Mouse (Mus musculus) R1 (cell line): ENCODE results near the gene Gda.
A peak's percentile ranks its signal among the peaks of the same experiment; 100 is the strongest.

ENCODE experiments used
- DNase-seq: peaks from one replicate; pipeline ENCODE4 v3.0.0-alpha.2; 2018; ENCODE audit warnings: low read depth, low spot score

The Gda gene

DNA sequence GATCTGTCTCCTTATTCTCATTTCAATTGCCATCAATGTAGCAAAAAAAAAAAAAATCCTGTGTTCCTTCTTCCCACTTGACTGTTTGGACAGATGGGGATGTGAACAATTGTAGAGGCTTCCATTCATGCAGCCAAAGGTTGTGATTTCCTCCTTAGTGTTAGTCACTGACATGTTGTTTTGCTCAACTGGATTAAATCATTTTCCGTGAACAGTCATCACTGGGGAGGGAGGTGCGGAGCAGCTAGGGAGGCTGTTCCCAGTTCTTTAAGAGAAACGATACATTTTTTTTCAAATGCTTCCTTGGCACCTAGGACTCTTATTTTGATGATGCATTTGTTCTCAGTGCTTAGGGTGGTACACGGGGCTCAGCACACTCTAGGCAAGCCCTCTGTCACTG is 15.8 kb downstream of the Gda start:
- DNase-seq, result no peak

DNA sequence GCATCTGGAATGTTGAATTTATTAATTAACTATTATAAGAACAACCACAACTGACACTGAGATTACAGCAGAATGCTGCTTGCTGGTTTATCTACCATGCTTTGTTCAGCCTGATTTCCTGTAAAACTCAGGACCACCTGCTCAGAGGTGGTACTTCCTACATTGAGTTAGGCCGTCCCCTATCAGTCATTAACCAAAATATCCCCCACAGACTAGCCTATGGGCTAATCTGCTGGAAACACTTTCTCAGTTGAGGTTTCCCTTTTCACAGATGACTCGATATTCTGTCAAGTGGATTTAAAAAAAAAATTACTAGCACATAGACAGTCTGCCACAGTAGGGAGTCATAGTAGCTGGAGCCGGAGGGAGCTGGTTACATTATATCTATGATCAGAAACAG is 31.5 kb downstream of the Gda start:
- DNase-seq, result no peak

DNA sequence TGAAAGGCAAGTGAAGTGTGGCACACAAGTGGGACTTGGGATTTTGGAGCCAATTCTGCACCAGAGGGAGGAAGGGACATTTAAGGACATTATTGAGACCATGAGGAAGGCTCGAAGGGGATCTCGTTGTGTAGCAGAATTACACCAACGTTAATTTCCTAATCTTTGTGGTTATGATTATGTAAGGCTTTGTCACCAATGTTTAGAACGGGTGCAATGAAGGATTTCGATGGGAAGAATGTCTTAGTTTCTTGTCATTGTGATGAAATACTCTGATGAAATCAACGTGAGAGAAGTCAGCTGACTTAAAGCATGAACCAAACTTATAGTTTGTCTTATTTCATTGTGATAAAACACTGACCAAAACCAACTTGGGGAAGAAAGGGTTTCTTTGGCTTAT is 32.4 kb downstream of the Gda start:
- no peak for DNase-seq

DNA sequence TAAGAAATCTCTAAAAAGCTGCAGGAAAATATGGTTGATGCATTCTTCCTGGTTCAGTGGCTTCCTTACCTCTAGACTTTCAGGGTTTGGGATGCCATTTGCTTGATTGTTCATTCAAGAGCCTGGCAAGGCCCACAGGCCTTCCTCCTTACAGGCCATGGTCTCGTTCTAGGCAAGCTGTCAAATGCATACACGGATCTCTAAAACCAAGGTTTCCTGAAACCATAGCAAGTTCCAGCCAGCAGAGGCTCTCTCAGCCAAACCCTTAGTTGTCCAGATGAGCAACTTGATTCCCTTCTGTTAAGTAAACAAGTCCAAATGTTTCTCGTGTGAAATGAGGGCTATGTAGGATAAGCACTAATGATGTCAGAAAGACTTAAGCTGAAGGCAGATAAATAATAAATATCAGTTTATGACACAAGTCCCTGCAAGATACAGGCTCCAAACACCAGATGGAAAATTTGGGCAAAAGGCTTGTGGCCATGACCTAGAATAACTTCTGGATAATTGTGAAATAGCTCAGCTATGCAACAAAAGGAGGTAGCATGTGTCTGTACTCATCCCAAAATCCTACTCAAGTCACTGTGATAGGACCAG is 34.0 kb downstream of the Gda start:
- DNase-seq, result no peak

DNA sequence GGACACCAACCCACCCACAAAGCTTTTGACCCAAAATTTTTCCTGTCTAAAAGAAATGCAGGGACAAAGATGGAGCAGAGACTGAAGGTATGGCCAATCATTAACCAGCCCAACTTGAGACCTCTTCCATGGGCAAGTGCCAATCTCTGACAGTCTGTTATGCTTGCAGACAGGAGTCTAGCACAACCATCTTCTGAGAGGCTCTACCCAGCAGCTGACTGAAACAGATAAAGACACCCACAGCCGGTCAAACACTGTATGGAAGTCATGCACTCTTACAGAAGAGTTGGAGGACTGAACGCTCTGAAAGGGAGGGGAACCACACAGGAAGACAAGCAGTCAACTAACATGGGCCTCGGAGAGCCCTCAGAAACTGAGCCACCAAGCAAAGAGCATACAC is 36.7 kb downstream of the Gda start:
- no peak for DNase-seq

DNA sequence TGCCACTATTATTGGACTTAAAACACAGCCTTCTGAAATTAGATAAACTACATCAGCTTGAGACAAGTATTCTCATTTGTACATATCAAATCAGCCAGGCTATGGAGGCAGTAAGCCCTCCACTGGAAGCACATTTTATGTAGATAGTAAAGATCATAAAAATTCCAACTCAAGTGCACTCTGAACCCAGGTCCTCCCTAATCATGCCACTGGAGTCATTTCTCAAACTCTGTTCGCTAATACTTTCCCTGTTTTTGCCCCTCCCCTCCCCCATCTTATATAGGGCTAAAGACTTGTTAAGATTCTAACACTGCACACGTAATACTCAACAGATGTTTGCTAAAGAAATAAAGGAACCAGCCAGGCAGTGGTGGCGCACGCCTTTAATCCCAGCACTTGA is 39.9 kb downstream of the Gda start:
- no peak for DNase-seq

DNA sequence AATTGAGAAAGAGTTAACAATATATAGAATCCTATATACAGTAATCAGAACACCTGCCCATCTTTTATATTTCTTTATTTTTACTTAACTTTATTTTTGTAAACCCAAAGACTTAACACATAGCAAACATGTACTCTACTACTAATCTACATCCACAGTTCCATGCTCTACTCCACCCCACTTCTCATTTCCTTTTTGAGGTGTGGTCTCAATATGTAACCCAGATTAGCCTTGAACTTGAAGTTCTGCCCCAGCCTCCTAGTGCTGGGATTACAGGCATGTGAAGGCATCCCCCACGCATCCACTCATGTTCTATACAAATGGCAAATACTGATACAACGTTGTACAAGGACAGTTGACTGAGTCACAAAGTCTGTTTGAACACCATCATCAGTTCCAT is 40.4 kb downstream of the Gda start:
- DNase-seq, result no peak

DNA sequence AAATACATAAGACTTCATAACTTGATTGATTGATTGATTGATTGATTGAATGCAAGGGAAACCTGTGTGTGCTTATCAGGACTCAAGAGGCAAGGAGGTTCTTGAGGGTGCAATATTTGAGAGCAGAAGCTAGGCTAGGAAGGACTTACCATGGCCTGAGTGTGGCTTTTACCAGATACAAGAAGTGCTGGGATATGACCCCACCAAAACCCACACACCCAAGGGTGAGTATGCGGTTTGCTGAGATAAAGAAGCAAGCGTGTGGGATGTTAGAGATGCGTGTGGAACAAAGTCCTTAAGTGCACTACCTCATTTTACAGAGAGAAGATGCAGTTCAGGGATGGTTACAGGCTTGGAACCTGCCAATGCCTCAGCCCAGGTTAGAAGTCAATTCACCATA is 41.0 kb downstream of the Gda start:
- no peak for DNase-seq

DNA sequence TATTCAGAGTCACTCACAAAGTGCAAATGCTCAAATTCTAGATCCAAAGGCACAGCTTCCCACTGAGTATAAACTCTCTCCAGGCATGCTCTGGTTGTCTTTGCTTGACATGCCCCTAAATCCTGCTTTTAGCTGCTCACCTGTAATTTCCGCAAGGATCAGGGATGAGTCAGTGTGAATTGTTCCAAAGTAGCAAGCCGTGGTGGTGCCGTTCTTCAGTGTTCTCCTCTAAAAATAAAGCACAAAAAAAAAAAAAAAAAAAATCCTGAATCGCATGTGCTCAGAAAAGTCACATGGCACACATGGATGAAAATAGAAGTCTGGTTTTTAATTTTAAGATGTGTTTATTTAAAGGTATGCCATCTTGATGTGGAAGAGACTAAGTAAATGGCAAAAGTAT is 47.9 kb downstream of the Gda start:
- no peak for DNase-seq

DNA sequence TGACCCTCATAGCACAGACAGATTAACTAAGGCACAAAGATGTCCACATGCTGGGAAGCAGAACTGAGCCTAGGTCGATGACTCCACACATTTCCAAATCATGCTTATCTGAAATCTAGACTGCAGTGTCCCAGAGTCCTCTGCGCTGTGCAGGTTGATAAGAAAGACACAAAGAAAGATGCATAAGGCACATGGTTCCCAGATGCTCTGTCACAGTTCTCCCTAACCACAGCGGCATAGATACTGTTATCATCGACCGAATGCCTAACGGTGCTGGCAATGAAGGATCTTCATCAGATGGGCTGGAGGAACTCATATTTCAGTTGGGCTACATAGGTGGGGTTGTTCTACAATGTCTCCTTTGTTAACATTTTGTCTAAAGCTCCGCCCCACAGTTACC is 49.5 kb downstream of the Gda start:
- no peak for DNase-seq

DNA sequence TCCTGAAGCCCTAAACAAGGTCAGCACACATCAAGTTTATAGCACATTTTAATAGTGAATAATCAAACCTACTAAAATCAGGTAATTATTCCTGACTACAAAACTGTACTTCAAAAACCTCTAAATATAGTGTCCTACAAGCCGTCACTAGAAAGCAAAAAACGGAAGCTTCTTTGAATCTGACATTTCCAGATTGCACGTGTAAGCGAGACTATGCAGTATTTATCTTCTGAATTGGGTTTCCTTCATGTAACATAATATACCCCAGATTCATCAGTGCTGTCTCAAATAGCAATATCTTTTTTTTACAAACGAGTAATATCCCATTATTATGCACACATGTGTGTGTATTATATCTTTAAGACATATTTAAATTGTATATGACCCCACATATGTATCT is 54.8 kb downstream of the Gda start:
- DNase-seq, result no peak

DNA sequence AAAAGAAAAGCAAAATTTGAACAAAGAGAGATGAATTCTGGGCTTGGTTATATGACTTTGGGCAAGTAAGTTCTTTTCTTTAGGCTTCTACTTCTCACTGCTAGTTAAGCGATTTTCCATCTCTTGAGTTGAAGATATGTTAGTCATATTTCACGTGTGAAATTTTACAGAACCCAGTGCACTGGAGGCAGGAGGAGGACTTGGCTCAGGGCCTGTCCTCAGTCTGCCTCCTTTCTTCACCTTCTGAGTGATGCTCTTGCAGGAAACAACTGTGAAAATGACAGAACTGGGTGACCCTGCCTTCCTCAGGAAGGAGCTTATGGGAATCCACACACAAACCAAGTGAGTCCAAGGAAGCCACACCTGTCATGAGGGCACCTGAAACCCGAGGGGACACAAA is 57.9 kb downstream of the Gda start:
- DNase-seq, result no peak

DNA sequence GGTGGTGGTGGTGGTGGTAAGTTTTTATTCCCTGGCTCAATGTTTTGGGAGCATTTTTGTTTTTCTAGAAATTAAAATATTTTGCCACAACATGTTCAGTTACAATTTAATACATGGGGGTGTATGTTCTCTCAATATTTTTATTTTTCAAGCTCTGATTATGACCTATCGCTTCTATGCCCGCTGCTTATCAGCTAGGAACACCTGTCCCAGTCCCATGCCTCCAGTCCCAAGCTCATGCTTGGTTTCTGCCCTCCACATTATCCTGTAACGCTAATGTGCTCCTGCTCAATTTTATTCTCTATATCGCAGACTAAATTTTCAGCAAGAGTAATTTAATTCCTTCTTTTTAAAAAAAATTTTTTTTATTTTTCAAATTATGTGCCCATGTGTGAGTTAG is 64.1 kb downstream of the Gda start:
- no peak for DNase-seq

DNA sequence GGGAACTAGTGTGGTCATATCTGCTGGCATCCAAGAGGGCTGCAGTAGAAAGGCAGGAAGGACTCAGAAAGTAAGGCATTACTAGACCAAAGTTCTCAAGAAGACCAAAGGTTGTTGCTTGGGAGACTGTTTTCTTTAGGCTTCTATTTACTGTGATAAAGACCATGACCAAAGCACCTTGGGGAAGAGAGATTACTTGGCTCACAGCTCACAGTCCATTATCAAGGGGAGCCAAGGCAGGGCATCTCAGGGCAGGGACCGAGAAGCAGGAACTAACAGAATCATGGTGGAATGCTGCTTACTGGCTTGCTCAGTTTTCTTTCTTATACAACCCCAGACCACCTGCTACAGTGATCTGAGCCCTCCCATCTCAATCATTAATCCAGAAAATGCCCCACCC is 65.9 kb downstream of the Gda start:
- no peak for DNase-seq

DNA sequence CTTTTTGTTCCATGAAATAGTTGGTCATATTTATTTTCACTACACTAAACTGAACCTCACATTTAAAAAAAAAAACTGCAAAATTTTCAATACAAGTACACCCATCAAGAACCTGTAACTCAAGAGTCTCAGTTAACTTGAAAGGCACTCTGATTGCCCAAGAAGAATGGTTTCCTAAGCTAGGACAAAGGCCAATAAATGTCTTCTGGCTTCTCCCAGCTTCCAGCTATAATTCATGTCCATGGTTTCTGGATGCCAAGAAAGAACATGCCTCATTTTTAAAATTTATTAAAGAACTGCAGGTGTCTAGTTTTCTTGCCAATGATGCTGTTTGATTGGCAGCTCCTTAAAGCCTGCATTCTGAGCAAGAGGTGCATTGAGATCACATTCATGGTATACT is 75.3 kb downstream of the Gda start:
- DNase-seq, result no peak

DNA sequence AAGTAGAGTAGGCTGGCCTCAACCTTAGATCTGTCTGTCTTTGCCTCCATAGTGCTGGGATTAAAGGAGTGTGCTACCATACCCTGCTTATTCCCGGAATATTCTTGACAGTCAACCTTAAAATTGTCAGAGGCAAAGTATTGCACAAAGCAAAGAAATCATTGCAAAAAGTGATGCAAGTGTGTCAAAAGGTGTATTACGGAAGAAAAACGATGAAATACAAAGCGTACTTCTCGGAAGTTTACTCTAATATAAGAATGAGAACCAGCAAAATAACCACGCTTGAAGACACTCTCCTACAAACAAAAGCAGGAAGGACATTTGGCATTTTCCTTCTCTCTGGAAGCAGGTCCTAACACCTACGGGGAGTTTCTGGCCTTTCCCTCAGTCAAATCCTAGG is 76.9 kb downstream of the Gda start:
- DNase-seq, result no peak

DNA sequence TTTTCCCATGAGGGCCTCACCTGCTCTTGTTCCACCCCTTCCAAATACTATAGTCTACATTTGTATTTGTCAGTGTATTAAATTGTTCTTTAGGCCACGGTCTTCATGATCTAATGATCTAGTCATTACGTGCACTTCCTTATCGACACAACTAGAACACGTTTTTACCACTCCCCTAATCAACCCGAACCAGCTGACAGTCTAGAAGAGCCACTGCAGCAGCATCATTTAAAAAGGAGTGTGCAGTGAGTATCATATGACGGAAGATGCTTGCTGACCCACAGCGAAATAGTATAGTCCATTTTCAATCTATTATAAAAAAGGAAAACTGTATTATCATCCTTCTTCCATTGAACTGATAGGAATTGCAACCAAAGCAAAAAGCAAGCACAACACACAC is 82.3 kb downstream of the Gda start:
- no peak for DNase-seq

DNA sequence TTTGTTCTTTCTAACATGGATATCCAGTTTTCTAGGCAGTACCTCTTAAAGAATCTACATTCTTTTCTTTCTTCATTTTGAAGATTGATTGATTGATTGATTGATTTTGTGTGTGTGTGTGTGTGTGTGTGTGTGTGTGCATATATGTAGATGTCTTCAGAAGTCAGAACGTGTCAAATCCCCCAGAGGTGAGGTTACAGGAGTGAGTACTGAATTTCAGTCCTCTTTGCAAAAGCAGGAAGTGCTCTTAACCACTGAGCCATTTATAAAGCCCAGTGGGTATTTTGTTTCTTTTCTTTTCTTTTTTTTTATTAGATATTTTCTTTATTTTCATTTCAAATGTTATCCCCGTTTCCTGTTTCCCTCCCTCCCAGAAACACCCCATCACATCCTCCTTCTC is 86.4 kb downstream of the Gda start:
- no peak for DNase-seq

DNA sequence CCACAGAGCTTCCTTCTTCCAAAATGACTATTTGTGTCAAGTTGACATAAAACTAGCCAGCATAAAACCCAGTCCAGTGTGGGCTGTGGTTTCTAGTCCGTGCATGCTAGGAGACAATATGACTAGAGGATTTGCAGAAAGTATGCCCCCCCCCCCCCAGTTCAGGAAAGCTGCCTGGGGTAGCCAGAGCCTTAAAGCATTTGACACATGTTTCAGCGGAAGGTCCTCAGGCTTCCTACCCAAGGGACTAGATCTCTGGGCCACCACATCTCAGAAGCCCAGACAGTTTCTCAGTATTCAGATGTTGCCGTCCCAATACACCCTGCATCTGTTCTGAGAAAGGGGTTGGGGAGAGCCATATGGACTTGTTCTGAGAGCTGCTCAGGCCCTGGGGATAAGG is 89.0 kb downstream of the Gda start:
- no peak for DNase-seq

DNA sequence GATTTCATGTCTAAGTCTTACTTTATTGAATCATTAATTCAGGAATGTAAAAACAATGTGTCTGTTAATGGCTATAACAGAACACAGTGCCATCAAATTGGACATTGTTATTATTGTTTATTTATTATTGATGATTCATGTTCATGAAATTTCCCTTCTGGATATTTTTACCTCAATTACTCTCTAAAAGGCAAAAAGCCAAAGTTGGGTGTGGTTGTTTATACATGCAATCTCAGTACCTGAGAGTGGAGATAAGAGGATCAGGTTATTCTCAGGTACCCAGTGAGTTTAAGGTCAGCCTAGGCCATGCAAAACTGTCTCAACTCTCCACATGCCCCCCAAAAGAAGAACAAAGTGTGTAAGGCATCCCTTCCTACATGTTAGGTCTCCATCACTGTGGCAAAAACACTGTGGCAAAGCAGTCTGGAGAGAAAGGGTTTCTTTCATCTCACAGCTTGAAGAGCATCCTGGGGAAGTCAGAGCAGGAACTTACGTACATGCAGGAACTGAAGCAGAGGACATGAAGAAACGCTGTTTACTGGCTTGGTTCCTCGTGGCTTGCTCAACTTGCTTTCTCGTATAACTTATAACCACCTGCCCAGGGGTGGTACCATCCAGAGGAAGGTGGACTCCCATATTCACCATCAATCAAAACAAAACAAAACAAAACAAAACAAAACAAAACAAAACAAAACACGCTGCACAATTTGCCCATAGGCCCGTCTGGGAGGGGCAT is 89.6 kb downstream of the Gda start:
- no peak for DNase-seq

DNA sequence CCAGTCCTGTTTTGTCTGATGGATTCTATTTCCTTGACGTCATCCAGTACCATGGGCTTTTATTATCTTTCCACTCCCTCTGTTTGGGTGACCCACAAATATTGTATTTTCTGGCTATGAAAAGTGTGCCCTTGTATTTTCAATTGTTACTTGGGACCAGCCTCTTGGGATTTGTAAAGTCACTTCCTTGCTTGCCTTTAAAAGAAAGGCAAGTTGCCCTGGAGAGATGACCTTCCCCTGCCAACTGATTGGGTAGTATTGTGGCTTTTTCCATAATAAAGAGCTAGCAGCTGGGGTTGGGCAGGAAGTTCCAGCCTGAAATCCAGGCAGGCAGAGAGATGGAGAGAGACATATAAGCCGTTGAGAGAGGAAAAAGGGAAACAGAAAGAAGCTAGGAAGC is 91.5 kb downstream of the Gda start:
- peak; percentile 48 for DNase-seq

DNA sequence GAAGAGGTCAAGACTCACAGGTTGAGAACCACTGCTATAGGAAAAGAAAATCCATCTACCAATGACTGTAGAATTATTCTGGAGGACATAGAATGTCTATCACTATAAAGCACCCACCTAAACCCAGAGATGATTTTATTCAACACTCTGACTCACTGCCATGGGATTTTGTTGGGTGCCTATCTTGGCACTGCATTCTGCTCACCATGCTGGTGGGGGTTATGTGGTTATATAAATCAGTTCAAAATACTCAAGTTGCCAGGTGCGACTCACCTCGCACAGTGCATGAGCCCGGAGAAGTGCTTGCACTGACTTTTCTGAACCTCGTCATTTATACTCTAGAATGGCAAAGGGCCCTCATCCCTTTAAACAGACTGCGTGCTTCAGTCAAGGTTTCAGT is 94.0 kb downstream of the Gda start:
- no peak for DNase-seq

DNA sequence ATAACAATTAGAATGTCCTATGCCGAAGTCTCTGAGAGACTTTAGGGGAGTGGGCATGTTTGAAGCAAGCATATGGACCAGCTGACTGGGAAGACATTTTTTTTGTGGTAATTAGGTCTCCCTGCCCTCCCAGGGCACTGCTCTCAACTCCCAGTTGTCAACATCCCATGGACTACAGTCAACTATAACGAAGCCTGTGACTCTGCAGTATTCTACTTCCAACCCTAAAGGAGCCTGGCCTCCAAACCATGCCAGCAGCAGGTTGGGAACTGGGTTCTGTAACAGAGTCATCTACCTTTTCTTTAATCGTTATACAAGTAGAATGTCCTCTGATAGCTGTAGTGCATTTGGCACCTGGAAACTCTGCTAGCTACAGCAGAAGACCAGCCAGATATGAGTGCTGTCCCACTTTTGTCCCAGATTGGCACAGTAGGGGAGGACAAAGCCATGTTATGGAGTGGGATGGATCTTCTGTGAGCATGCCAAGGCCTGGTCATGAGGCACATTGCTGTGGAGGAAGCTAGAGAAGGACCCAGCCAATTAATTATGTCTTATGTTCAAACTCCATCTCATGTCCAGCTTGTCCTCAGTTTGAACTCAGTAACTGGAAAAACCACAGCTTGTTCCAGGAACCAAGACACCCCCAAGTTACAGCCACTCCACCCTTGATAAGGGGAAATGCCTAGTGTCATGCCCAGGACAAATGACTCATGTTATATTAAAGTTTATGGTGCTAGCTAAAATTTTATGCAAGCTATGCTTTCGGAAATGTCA is 96.6 kb downstream of the Gda start:
- no peak for DNase-seq
